Mouse (Mus musculus) heart, postnatal 0 days (tissue): ENCODE results near the gene Ubtf. TPM values are rescaled to one million over a fixed set of nuclear protein-coding genes. Genes with fewer than 3 reads are reported as not detected.
A peak's percentile ranks its signal among the peaks of the same experiment; 100 is the strongest.

Source experiments
- ATAC-seq: fragments of 200-750 bp; cut with Nextera tagmentation; 2 replicates; pipeline ENCODE4 v1.8.0; 2017; ENCODE audit warnings: low read depth, moderate number of reproducible peaks, moderate library complexity; ENCODE audit not compliant: insufficient read depth
- DNase-seq: peaks from one replicate; pipeline ENCODE4 v3.0.0-alpha.2; 2016; ENCODE audit warnings: low spot score
- H3K27ac ChIP-seq: fragments of 300-500 bp; sonication (generic); 2 replicates; pipeline ENCODE4 v1.5.1; 2014; ENCODE audit warnings: low read depth, mild to moderate bottlenecking
- H3K27me3 ChIP-seq: fragments of 300-500 bp; sonication (generic); 2 replicates; pipeline ENCODE4 v1.6.1; 2014; ENCODE audit warnings: low read length, mixed read lengths; ENCODE audit not compliant: control insufficient read depth, insufficient read depth
- H3K36me3 ChIP-seq: fragments of 300-500 bp; sonication (generic); replicated peaks from 2 replicates; pipeline ENCODE4 v1.6.1; 2014; ENCODE audit warnings: low read length, mixed read lengths; ENCODE audit not compliant: control insufficient read depth, insufficient read depth
- H3K4me1 ChIP-seq: fragments of 300-500 bp; sonication (generic); 2 replicates; pipeline ENCODE4 v1.6.1; 2014; ENCODE audit warnings: antibody characterized with exemption; ENCODE audit not compliant: control insufficient read depth, insufficient read depth
- H3K4me2 ChIP-seq: fragments of 300-500 bp; sonication (generic); 2 replicates; pipeline ENCODE4 v1.6.1; 2014; ENCODE audit warnings: low read depth, mild to moderate bottlenecking, low read length, moderate library complexity
- H3K4me3 ChIP-seq: fragments of 300-500 bp; sonication (generic); 2 replicates; pipeline ENCODE4 v1.5.1; 2014; ENCODE audit warnings: low read depth, low read length
- H3K9ac ChIP-seq: fragments of 300-500 bp; sonication (generic); replicated peaks from 2 replicates; pipeline ENCODE4 v1.6.1; 2014; ENCODE audit warnings: low read depth, low read length, mixed read lengths
- H3K9me3 ChIP-seq: fragments of 300-500 bp; sonication (generic); replicated peaks from 2 replicates; pipeline ENCODE4 v1.6.1; 2016; ENCODE audit warnings: low read length; ENCODE audit not compliant: control insufficient read depth
- CTCF ChIP-seq: IDR thresholded peaks from 2 replicates; pipeline ENCODE4 v1.5.1; 2016; ENCODE audit warnings: antibody characterized with exemption, control low read depth, low read depth
- EP300 ChIP-seq: IDR thresholded peaks from 2 replicates; pipeline ENCODE4 v1.6.1; 2016; ENCODE audit warnings: antibody characterized with exemption, low read depth
- WGBS: fragments of 180-500 bp; shearing (Covaris S2); extraction: QIAGEN DNeasy Blood & Tissue Kit; methylation state at CpG from one replicate; pipeline ENCODE4 v1.1.7; 2014; 5-methylcytosine and 5-hydroxymethylcytosine counted together
- polyA plus RNA-seq: library from polyadenylated mRNA; unstranded; fragments of >200 nt; fragmentation: Nextera tagmentation; extraction: Ambion mirVana; gene quantifications from 2 replicates; pipeline ENCODE4 v1.2.1, GENCODE M21; 2015
- total RNA-seq: library from RNA; depleted of rRNA; stranded (reverse); fragments of >200 nt; gene quantifications from 2 replicates; pipeline ENCODE4 v1.2.3, GENCODE M21; 2014; ENCODE audit warnings: low replicate concordance

Ubtf gene
- total and polyA plus RNA-seq, 2 experiments from 2014 or later = 34.5 to 42.5 TPM

DNA sequence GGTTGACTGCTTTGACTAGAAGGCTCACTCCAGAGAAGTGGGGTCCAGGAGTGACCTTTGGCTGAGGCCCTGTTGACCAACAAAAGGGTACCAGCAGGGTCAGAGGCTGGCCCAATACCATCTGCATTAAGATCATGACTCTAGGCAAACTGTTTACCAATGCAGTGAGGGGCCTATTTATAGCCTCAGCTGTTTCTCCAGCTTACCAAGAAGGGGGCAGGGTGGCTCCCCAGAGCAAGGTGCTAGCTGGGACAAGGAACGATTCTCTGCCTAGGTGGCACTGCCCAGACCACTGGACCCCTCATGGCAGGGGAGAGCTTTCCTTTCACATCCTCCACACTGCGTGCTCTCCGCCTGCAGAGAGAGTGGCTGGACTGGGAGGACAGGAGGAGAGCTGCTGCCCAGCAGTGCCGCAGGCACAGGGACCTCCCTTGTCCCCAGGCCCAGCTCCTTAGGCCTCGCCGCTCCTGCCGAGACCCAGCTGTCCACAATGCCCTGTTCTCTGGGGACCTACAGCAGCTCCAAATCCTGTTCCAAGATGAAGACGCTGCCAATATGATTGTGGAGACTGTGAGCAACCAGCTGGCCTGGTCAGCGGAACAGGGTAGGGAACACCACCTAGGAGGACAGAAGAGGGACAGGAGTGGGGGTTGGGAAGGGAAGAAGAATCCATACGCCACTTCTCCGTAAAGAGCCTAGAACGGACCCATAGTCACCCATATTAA, 50.9 kb downstream of the Ubtf start, which contains the start of gene Asb16:
Asb16 (plus strand) TSS at position 224 of the 725 bp plus-strand sequence.
- ATAC-seq (no peak), DNase-seq (no peak)
- Histone ChIP-seq H3K27me3 (no peaks in the 10 kb centered on the region), H3K4me1 (no peaks in the 10 kb centered on the region), H3K36me3 (no peaks in the 10 kb centered on the region), H3K4me2 (no peak within 1 kb of the TSS), H3K27ac (no peak within 1 kb of the TSS), H3K9me3 (no peaks in the 10 kb centered on the region), H3K9ac (no peak within 1 kb of the TSS), H3K4me3 (no peak within 1 kb of the TSS)
- no peak for TF ChIP-seq CTCF
- TF ChIP-seq EP300 = no peak
- 73% methylated on average over 12 of the region's 12 CpGs for WGBS

DNA sequence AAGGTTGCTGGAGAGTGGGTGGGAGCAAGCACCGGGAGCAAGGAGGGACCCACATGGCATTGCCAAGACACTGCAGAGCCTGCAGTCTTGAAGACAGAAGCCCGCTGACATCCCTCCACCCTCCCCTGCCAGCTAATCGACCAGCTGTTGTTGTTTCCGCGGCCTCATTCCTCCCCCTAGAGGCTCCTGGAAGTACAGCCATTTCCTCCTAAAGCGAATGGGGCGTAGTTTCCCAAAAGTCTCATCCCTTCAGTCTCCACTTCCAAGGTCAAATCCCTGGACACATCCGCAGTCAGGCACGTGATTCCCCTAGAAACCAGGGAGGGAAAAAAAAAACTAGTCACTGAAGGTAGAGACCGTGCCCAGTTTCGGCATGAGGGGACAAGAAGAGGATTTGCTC, 52.1 kb downstream of the Ubtf start:
- Histone ChIP-seq H3K4me2 (no peak overlapping the region), H3K9ac (no peak overlapping the region), H3K27ac (no peak overlapping the region), H3K9me3 (no peaks in the 10 kb centered on the region), H3K36me3 (no peaks in the 10 kb centered on the region), H3K4me1 (no peaks in the 10 kb centered on the region), H3K27me3 (no peaks in the 10 kb centered on the region), H3K4me3 (no peak overlapping the region)
- TF ChIP-seq CTCF = peak; percentile 81
- TF ChIP-seq EP300 = no peak
- 3% methylated on average over 11 of the region's 11 CpGs for WGBS
- ATAC-seq (peak; percentile 77), DNase-seq (peak; percentile 84)

DNA sequence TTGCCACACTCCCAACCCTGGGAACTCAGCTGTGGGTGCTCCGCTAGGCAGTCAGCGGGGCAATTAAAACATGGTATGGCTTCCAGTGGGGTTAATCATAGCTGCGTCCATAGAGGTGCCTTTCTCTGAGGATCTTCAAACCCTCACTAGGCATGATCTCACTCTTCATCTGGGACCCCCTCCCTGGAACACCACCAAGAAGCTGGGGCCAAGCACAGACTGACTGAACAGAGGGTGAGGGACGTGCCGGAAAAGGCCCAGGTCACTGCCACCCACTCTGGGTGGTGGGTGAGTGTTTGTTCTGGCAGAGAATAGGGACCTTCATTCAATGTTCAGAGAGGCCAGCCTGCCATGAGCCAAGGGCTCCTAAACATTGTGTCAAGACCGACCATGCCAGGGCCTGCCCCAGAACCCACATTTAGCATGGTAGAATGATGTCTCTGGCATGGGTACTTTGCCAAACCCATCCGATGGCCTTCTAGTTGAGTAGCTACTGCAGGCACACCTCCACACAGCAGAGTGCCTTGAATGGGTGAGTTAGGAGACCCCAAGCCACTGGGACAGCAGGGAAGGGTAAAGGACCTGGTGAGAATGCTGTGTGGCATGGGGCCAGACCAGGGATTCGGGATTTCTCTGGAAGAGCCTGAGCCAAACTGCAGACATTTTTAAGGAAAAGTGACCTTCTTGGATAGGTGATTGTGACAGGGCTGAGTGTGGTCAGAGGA, 52.7 kb downstream of the Ubtf start:
- ATAC-seq (no peak), DNase-seq (no peak)
- Histone ChIP-seq H3K27ac (no peak overlapping the region), H3K4me1 (no peaks in the 10 kb centered on the region), H3K27me3 (no peaks in the 10 kb centered on the region), H3K36me3 (peaks cover 6% of the 10 kb centered on the region; the same call in 1 of the 2 replicates), H3K9ac (no peak overlapping the region), H3K4me3 (no peak overlapping the region), H3K9me3 (no peaks in the 10 kb centered on the region), H3K4me2 (no peak overlapping the region)
- no peak for TF ChIP-seq EP300
- no peak for TF ChIP-seq CTCF
- 85% methylated on average over 8 of the region's 8 CpGs for WGBS

DNA sequence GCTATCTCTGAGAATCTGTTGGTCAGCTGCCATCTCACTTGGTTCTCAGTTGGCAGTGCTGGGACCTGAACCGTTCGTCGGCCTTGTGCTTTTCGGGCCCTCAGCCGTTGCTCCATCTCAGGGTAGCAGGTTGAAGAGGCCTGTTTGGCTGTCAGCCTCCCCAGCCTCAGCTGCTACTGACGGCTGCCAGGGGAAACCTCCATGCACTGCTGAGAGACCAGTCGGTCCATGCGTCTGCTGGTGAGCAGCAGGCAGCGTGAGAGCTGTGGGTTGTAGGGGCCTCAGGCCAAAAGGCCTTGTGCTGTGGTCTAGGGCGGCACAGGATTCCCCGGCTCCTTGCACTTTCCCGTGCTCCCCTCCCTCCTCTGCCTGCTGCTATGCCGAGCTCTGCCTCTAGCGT, 53.7 kb downstream of the Ubtf start:
- no peaks in the 10 kb centered on the region for H3K4me1 ChIP-seq
- DNase-seq = no peak
- H3K4me3 ChIP-seq = no peak overlapping the region
- H3K27ac ChIP-seq = no peak overlapping the region
- no peaks in the 10 kb centered on the region for H3K9me3 ChIP-seq
- H3K27me3 ChIP-seq = no peaks in the 10 kb centered on the region
- H3K36me3 ChIP-seq = peaks cover 10% of the 10 kb centered on the region; the same call in 1 of the 2 replicates
- H3K4me2 ChIP-seq = no peak overlapping the region
- WGBS = 72% methylated on average over 14 of the region's 14 CpGs
- H3K9ac ChIP-seq = no peak overlapping the region
- ATAC-seq = no peak
- TF ChIP-seq CTCF = no peak
- no peak for TF ChIP-seq EP300

DNA sequence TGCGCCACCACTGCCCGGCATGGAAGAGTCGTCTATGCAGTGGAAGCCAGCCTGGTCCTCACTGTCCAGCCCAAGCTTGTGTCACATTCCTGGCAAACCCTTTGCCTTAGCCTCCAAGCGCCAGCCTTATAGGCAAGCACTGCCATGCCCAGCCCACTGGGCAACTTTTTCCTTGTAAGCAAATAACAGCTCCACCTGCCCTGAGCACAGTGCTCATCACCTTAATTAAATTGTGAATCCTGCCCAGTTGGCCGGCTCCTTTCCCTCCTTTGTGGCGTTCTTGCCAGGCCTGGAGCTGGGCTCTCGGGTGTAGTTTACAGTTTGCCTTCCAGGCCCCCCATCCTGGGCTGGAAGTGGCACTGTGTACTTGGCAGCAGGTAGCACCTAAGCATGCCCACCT, 56.3 kb downstream of the Ubtf start:
- no peak overlapping the region for H3K4me3 ChIP-seq
- H3K9me3 ChIP-seq = no peaks in the 10 kb centered on the region
- no peaks in the 10 kb centered on the region for H3K27me3 ChIP-seq
- no peak overlapping the region for H3K9ac ChIP-seq
- DNase-seq (no peak), ATAC-seq (no peak)
- 93% methylated on average over 7 of the region's 7 CpGs for WGBS
- H3K27ac ChIP-seq = no peak overlapping the region
- peaks cover 21% of the 10 kb centered on the region for H3K36me3 ChIP-seq
- no peaks in the 10 kb centered on the region for H3K4me1 ChIP-seq
- TF ChIP-seq CTCF (no peak), EP300 (no peak)
- H3K4me2 ChIP-seq = no peak overlapping the region

DNA sequence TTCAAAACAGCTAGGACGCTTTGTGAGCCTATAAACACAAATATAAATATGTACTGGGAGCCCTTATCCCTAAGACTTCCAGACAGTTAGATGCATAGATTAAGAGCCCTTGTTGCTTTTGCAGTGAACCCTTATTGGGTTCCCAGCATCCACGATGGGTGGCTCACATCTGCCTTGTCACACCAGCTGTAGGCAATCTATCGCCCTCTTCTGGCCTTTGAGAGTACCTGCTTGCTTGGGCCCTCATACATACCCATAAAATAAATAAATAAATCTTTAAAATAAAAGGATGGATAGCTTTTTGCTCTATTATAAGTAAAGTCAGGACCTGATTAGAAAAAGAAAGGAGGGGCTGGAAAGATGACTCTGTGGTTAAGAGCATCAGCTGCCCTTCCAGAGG, 61.0 kb downstream of the Ubtf start:
- peaks cover 28% of the 10 kb centered on the region for H3K36me3 ChIP-seq
- no peak for DNase-seq

More for the DNA sequence above, 61.0 kb downstream of the Ubtf start:
- Histone ChIP-seq H3K4me2 (no peak overlapping the region), H3K27me3 (no peaks in the 10 kb centered on the region), H3K27ac (no peak overlapping the region), H3K9ac (no peak overlapping the region), H3K4me1 (peaks cover 7% of the 10 kb centered on the region), H3K9me3 (no peaks in the 10 kb centered on the region), H3K4me3 (no peak overlapping the region)
- WGBS = 90% methylated on average over 3 of the region's 3 CpGs
- ATAC-seq = no peak
- TF ChIP-seq EP300 (no peak), CTCF (no peak)
